Mouse (Mus musculus): ENCODE measurements around the gene Tfip11.

Tfip11 gene

DNA sequence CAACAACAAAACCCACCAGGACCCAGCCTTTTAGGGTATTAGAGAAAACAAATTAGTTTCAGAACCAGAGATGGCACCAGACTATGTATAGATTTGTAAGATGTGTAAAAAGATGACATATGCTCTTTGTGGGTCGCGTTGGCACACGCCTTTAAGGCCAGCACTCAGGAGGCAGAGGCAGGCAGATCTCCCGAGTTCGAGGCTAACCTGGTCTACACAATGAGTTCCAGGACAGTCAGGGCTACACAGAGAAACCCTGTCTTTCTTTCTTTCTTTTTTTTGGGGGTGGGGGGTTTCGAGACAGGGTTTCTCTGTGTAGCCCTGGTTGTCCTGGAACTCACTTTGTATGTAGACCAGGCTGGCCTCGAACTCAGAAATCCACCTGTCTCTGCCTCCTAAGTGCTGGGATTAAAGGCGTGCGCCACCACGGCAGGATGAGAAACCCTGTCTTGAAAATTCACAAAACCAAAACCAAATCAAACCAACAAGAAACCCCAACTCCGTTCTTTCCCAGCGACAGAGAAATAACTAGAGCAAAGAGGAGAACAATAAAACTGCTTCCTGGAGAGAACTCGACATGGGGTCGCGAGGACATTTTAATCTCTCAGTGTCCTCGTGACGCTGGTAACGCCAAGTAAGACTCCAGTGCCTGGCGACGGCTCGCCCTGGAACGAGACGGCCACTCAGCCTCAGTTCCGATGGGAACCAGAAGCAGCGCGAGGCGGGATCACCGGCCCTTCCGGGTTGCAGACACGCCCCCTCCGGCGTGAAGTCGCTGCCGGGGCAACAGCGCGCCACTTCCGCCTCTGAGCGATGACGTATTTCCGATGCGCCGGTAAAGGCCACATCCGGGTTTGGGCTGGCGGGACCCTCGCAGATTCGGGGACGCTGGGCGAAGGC, at the start of gene Tfip11:
Gene Tfip11, plus strand, starts transcription at position 813 of the 900 bp plus-strand sequence.
- peak; percentile 80 for DNase-seq (ENCODE audit: low read depth)

- DNase-seq (ENCODE audit: low read depth) = no peak
Observed at GRCm38 (mm10) chr5:112276907-112277348, 49.2 kb upstream of the Tfip11 start.

DNA sequence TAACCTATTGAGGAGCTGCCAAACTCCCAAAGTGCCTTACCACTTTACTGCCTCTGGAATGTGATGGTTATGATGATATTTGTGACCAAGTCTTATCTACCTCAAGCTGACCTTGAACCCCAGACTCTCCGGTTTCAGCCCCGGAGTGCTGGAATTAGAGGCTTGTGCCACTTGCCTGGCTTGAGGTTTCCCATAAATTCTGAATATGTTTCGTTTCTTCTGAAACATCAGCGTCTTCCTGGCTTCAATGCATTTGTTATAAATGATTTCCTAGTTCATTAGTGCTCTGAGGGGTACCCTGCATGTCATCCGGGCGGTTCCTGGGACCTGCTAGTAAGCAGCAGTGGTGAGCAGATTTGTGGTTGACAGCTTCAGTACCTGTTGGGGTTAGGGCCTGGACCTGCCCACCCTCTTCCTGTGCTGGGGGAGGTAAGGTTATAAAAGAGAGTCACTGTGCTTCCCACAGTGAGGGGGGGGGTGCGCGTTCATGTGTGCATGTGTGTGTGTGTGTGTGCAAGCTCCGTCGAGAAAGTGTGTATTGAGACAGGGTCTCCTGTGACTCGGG, 48.2 kb upstream of the Tfip11 start:
- no peak for DNase-seq (ENCODE audit: low read depth)

DNA sequence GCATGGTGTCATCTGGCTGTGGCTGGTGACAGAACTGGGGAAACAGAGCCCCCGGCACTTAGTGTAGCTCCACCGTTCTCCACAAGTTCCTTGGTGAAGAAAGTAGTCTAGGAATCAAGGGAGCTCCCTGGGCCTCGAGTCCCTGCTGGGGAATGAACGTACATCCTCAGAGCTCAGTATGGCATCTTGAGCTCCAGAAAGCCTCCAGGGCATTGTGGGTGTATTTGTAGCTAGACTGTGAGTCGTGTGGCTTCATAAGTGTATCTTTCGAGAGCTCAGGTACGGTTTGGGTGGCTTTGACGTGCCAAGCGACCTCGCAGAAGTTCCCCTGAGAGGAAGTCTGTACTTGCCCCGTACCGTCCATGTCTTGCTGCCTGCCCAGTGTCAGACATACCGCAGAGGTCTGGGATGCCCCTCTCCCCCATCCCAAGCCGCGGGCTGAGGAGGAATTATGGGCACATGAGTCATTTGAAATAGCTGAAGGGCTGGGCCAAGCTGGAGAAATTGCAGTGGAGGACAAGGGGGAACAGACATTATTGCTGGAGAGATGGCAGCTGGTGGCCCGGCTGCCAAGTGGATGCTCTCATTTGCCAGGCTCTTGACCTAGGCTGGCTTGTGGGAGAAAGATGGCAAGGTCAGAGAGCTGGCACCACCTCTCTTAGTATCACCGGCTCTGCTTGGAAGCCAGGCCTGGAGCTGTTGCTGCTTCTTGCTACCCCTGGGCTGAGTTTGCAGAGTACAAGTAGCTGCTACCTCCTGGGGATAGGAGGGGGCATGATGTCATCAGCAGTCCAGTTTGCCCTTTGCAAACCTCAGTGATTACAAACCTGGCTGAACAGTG, 46.8 kb upstream of the Tfip11 start:
- DNase-seq (ENCODE audit: low read depth) = no peak

DNA sequence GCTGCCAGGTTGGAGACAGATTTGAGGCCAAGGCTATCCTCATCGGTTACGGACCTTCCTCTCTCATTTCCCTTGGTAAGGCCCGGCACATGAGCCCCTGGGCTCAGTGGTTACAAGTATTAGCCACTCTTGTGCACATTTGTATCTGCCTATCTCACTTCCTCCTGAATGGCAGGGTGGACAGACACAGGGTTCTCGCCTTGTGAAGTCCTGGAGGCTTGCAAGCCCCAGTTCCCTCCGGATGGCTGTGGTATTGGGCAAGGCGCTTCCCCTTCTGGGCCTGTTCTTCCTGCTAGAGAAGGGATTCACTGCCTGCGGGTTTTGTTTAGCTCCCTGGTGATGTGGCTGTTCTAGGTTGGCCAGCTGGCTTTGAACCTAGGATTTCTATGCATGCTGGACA, 46.0 kb upstream of the Tfip11 start:
- no peak for DNase-seq (ENCODE audit: low read depth)

DNA sequence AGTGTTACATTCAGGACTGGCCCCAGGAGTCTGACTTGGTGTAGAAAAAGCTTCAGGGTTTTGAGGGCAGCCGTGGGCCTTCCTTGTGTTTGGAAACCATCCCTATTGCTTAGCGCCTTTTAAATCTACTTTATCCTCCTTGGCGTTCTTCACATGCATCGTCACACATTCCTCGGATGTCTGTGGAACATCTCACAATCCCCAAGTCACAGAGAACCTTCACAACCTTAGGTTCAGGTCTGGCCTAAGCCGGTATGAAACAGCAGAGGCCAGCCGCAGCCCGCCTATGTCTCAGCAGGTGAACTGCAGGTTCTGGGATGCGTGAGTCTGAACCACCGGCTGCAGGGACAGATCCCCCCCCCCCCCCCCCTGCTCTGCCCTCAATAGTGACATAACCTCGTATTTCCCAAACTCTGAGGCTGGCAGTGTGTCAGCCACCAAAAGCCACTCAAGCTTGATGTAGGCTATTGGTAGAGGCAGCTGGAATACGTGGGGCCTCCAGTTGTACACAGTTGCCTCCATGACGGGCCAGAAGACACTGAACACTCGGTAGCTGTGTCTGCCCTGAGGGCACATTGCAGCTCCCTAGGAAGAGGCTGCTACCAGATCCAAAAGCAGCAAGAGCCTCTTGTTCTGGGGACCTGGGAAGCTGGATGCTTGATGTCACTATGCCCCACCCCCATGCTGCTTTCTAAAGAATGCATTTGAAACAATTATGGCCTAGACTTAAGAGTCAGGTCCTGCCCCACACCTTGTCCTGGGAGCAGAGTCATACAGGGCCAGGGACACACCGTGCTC, 45.1 kb upstream of the Tfip11 start:
- no peak for DNase-seq (ENCODE audit: low read depth)

DNA sequence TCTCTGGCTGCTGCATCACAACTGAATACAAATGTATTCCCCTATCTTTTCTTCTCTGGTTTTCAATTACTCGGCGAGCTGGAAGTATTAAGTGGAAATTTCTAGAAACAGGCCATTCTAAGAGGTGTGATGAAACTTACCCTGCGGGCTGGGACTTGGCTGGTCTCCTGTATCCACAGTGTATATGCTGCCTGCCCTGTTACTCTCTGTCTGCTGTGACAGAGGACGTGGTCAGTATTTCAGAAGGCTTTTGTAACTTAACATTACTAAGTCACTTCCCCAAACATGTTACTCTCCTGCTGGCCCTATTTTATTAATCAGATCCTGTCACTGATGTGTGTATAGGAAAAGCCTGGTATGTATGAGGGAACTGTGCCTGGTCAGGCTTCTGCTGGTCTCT, 44.5 kb upstream of the Tfip11 start:
- no peak for DNase-seq (ENCODE audit: low read depth)

DNA sequence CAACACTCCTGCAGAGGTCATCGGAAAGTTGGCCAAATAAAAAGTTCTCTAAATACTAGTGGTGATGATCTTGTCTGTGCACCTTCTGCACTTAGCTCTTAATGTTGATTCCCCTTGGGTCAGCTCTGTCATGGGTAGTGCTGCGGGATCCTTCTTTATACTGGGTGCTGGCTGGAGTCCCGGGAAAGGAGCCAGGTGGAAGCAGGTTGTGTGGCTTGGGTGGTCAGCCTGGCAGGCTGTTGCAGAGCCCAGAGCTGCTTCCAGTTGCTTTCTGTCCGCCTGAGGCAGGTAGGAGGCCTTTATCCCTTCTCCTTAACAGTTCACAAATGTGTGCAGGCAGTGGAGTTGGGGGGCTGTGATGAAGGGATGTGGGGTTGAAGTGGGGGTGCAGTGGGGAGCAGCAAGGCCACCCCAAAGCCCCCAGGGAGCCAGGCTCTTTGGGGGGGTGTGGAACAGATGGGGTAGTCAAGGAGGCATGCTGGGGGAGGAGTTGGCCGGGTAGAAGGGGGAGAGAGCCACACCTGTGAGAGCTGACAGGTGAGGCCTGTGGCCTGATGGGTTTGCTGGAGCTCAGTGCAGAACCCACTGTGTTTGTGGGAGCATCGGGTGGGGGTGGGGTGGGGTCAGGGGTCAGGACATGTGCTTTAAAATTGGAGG, 43.9 kb upstream of the Tfip11 start:
- no peak for DNase-seq (ENCODE audit: low read depth)

GRCm38 (mm10) chr5:112282780-112283482, 43.2 kb upstream of the Tfip11 start:
- DNase-seq (ENCODE audit: low read depth) = no peak

- DNase-seq (ENCODE audit: low read depth) = no peak
Observed at GRCm38 (mm10) chr5:112283543-112284202, 42.5 kb upstream of the Tfip11 start.

- DNase-seq (ENCODE audit: low read depth) = no peak
Observed at GRCm38 (mm10) chr5:112284203-112284582, 42.0 kb upstream of the Tfip11 start.

DNA sequence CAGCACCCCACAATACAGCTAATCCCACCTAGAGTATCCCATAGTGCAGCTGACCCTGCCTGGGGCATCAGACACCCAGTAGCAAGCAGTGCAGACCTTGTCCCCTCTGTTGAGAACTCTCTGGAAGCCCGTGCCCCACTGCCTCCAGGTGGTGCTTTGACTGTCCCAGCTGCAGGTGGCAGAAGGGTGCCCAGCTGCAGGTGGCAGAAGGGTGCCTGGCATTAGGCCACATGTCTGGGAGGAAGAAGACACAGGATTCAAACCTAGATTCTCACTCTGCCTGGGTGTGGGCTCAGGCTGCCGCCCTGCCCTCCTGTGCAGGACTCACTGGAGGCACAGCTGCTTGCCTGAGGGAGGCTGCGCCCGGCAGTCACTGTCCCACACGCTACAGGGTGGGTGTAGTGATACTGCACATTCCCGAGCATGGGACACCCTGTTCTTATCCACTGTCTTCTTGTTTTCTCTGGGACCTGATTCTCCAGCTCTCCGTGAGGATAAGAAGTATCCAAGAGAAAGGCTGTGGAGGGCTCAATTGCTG, 40.5 kb upstream of the Tfip11 start:
- no peak for DNase-seq (ENCODE audit: low read depth)

DNA sequence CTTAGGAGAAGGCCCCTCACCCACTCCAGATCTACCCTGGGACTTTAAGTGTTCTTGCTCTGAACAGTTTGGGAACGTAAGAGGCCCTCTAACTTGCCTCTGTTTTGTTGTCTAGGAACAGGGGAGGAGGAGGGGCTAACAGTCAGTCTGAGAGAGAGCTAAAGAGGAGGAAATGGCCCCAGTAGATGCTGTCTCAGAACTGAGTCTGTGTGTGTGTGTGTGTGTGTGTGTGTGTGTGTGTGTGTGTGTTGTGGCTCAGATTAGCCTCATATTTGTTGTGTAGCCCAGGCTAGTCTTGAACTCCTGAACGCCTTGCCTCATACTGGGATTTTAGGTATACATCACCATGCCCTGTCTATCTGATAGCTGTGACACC, 39.6 kb upstream of the Tfip11 start:
- no peak for DNase-seq (ENCODE audit: low read depth)

- DNase-seq (ENCODE audit: low read depth) = no peak
Observed at GRCm38 (mm10) chr5:112286984-112287641, 39.0 kb upstream of the Tfip11 start.

DNA sequence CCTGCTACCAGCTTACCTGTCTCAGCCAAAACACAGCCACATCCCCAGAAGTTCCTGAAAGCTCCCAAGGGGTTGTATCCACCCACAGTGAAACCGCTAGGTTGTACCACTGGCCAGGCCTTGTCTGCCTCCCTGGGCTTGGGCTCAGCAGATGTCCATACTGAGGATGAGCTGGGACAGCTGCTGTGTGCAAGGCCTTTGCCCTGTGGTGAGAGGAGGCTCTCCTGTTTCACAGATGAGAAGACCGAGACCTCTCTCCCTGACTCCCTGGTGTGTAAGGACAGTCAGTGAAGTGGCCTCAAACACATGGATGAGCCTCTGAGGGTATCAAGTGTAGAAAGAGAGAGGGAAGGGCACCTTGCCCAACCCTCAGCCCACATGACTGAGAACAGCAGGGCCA, 38.5 kb upstream of the Tfip11 start:
- DNase-seq (ENCODE audit: low read depth) = no peak

GRCm38 (mm10) chr5:112288193-112289141, 37.7 kb upstream of the Tfip11 start:
- DNase-seq (ENCODE audit: low read depth) = no peak

GRCm38 (mm10) chr5:112289236-112289635, 36.9 kb upstream of the Tfip11 start:
- DNase-seq (ENCODE audit: low read depth) = no peak

All from fibroblast of lung, adult 2 months (primary cell).